Mouse (Mus musculus): Measurements from ENCODE around the gene Tmem254b. TPM values are rescaled to one million over a fixed set of nuclear protein-coding genes. Genes with fewer than 3 reads are reported as not detected.
"Not testable (repeated sequence)": the region's sequence is repeated elsewhere in the genome, so short reads cannot be mapped to it uniquely, and the experiment has no call there.

Gene Tmem254b
- polyA plus RNA-seq (2015; fragmentation: Nextera tagmentation; extraction: Ambion mirVana): 14.4 and 17.2 TPM in 2 replicates

- not testable (repeated sequence) for H3K4me3 ChIP-seq
- peak; percentile 68 for ATAC-seq
Observed at GRCm38 (mm10) chr14:26206926-26207247, at the start of gene Tmem254b. Tmem254b (minus strand) TSS chr14:26207041.

DNA sequence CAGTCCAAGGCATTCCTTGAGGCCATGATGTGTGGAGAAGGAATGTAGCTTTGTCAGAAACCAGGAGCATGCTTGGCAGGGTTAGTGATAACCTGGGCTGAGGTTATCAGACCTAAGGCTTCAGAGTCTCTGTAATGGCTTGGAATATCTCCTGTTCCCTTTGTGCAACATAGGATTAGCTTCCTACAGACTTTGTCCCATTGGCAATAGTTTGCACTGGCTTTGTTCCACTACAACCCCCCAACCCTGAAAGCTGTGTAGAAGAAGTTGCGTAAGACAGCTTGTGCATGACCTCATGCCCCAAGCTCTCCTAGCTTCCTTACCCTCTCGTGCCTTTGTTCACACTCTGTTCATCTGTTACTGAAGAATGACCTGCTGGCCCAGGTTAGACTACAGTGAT, 30.3 kb upstream of the Tmem254b start:
- not testable (repeated sequence) for H3K27ac ChIP-seq; H3K36me3 ChIP-seq (ENCODE audit: poor library complexity, severe bottlenecking); H3K4me2 ChIP-seq; H3K4me3 ChIP-seq; H3K27me3 ChIP-seq; H3K4me1 ChIP-seq; ATAC-seq; H3K9me3 ChIP-seq (replicated peaks); H3K9ac ChIP-seq
- WGBS: no CpG with 5 or more reads among the region's 2 CpGs

More at GRCm38 (mm10) chr14:26206926-26207247, at the start of gene Tmem254b:
- not testable (repeated sequence) for H3K9me3 ChIP-seq (replicated peaks); H3K27ac ChIP-seq; H3K27me3 ChIP-seq; H3K4me2 ChIP-seq; H3K36me3 ChIP-seq (ENCODE audit: poor library complexity, severe bottlenecking); H3K9ac ChIP-seq; H3K4me1 ChIP-seq
- no CpG with 5 or more reads among the region's 10 CpGs for WGBS

DNA sequence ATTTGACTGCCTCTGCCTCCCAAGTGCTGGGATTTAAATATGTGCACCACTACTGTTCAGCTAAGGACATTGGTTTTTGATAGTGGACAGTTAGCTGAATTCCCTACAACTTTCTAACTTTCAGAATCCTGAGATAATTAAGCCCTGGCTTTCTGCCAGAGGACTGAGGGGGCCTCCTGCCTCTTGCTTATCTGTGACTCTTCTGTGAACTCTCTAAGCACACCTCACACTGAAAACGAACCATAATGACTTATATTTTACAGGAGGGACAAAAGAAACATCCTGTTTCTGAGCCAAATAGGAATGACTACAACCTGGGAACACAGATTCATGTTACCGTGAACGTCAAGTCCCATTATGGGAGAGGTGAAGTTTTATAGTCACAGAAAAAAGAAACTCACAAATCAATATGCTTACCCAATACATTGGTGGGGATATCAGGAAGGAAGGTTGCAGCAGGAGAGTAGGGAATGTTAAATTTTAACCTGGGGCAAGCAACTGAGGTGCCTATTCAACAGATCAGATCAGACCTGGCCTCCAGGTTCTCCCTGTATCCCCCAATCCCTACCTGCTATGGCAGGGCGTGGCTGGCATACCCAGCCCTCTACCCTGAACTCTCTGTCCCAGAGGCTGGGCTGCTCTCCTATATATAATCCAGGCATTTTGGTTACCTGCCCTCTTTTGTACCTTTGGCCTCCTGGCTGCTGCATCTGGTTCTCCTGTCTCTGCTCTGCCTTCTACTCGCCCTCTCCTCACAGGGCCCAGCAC, 9.6 kb upstream of the Tmem254b start:
- not testable (repeated sequence) for H3K9me3 ChIP-seq (replicated peaks); H3K27me3 ChIP-seq; H3K4me2 ChIP-seq; H3K27ac ChIP-seq; H3K4me3 ChIP-seq; H3K36me3 ChIP-seq (ENCODE audit: poor library complexity, severe bottlenecking); ATAC-seq; H3K4me1 ChIP-seq; H3K9ac ChIP-seq
- no CpG with 5 or more reads among the region's 5 CpGs for WGBS

- not testable (repeated sequence) for H3K4me2 ChIP-seq; H3K9ac ChIP-seq; H3K27me3 ChIP-seq; H3K4me1 ChIP-seq; H3K9me3 ChIP-seq (replicated peaks); H3K27ac ChIP-seq; H3K36me3 ChIP-seq (ENCODE audit: poor library complexity, severe bottlenecking); H3K4me3 ChIP-seq
- no CpG with 5 or more reads among the region's 44 CpGs for WGBS
- ATAC-seq: peak; percentile 85
Observed at GRCm38 (mm10) chr14:26206197-26206925, 480 bp downstream of the Tmem254b start.

DNA sequence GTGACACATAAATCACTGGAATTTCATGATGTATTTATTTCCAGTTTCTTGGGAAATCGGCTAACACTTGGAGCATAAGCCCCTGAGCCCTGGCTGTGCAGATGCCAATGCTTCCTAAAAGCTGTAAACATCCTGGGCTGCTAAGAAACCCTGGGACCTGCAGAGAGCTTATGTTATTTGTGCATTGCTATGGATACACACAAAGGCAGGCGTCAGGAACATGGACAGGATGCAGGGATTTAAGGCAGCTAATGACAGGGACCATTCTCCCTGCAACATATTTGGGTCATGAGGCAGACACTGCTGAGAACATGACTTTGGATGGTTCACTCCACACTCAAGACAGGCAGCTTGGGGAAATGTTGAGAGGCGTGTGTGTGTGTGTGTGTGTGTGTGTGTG, 9.0 kb downstream of the Tmem254b start:
- not testable (repeated sequence) for ATAC-seq; H3K27me3 ChIP-seq; H3K4me3 ChIP-seq; H3K9me3 ChIP-seq (replicated peaks); H3K4me2 ChIP-seq; H3K27ac ChIP-seq; H3K9ac ChIP-seq; H3K4me1 ChIP-seq; H3K36me3 ChIP-seq (ENCODE audit: poor library complexity, severe bottlenecking)
- no CpG with 5 or more reads among the region's 3 CpGs for WGBS

DNA sequence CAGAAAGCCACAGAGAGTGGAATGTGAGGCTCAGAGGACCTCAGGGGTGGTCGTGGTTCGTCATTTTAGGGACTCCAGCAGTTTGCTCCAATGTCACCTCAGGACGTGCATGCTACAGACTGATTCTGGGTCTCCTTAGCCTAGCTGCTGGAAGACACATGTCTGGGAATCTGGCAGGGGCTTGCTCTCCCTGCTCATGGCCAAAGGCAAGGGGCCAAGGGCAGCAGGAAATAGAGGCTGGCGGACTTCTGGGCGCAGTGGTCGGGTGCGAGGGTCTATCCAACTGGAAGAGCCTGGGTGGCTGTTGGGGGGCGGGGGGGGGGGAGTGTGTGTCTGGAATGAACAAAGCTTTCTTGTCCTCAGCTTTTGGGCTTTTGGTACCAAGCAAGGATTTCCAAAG, 18.5 kb downstream of the Tmem254b start:
- not testable (repeated sequence) for H3K4me2 ChIP-seq; H3K9ac ChIP-seq; H3K4me3 ChIP-seq; ATAC-seq; H3K4me1 ChIP-seq; H3K27me3 ChIP-seq; H3K27ac ChIP-seq; H3K9me3 ChIP-seq (replicated peaks); H3K36me3 ChIP-seq (ENCODE audit: poor library complexity, severe bottlenecking)
- no CpG with 5 or more reads among the region's 8 CpGs for WGBS

GRCm38 (mm10) chr14:26186638-26187037, 20.2 kb downstream of the Tmem254b start:
- not testable (repeated sequence) for H3K4me3 ChIP-seq; H3K4me2 ChIP-seq; H3K9me3 ChIP-seq (replicated peaks); H3K9ac ChIP-seq; H3K27me3 ChIP-seq; H3K4me1 ChIP-seq; H3K27ac ChIP-seq; H3K36me3 ChIP-seq (ENCODE audit: poor library complexity, severe bottlenecking); ATAC-seq
- WGBS: no CpG with 5 or more reads among the region's 9 CpGs

DNA sequence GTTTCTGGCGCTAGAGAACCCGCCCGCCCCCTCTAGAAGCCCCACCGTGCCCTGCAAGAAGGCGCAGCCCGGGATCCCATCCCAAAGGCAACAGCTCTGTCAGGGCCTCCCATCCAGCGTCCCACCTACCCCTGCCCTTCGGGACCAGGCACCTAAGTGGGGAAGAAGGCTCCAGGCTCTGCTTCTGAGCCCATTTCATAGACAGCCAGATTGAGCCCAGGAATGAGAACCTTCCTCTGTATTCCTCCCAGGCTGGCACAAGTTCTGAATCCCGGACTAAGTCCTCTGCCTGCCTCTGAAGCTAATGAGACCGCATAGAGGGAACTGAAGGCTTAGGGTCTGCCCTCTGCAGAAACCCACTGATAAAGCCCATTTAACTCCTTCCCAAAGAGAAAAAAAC, 24.5 kb downstream of the Tmem254b start, which contains the start of gene Plac9b:
Gene Plac9b (minus strand): TSS at position 101 of the 400 bp plus-strand sequence.
- not testable (repeated sequence) for H3K4me1 ChIP-seq; H3K4me2 ChIP-seq; H3K4me3 ChIP-seq; ATAC-seq; H3K36me3 ChIP-seq (ENCODE audit: poor library complexity, severe bottlenecking); H3K9me3 ChIP-seq (replicated peaks); H3K27me3 ChIP-seq; H3K9ac ChIP-seq; H3K27ac ChIP-seq
- no CpG with 5 or more reads among the region's 10 CpGs for WGBS

GRCm38 (mm10) chr14:26181660-26182059, 25.2 kb downstream of the Tmem254b start:
- H3K27ac ChIP-seq; H3K9ac ChIP-seq; H3K36me3 ChIP-seq (ENCODE audit: poor library complexity, severe bottlenecking); ATAC-seq; H3K4me2 ChIP-seq; H3K4me1 ChIP-seq; H3K4me3 ChIP-seq; H3K9me3 ChIP-seq (replicated peaks); H3K27me3 ChIP-seq: not testable (repeated sequence)
- WGBS: no CpG with 5 or more reads among the region's 10 CpGs

DNA sequence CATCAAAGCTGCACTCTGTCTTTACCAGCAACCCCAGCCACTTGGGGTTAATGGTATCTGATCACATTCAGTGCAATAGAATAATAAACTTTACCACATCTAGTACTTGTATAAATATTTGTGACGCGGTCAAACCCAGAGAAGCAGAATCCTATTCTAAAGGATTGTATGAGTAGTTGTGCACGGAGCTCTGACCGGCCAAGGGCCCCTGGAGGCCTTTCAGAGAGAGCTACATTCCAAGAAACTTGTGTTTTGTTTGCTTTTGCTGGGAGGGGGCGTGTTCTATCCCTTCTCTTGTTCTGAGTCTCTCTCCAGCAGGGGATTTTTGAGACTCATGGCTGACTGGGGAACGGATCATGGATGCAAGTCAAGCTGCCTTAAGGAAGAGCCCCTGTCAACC, 31.8 kb downstream of the Tmem254b start:
- H3K27me3 ChIP-seq: not testable (repeated sequence)

DNA sequence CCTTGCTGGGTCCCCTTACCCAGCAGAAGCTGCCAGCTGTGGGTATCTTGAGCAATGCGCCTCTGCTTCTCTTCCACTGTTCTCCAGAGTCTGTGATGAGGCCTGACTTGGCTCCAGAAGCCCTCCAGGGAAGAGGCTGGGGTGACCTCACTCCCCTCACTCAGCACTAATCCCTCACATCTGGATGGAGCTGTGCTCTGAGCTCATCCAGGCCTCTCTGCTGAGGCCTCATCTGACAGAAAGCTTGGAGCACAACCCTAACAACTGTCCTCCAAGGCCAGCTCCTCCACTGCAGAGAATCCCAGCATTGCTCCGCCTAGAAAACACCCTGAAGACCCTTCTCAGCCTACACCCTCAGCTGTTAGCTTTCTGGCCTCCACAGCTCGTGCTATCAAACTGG, 32.9 kb downstream of the Tmem254b start:
- no CpG with 5 or more reads among the region's 3 CpGs for WGBS
- not testable (repeated sequence) for H3K4me1 ChIP-seq; H3K9ac ChIP-seq; H3K27me3 ChIP-seq; H3K4me2 ChIP-seq; H3K27ac ChIP-seq; ATAC-seq; H3K4me3 ChIP-seq; H3K9me3 ChIP-seq (replicated peaks); H3K36me3 ChIP-seq (ENCODE audit: poor library complexity, severe bottlenecking)

More for the DNA sequence above, 31.8 kb downstream of the Tmem254b start:
- H3K9ac ChIP-seq; H3K36me3 ChIP-seq (ENCODE audit: poor library complexity, severe bottlenecking); H3K4me3 ChIP-seq; H3K27ac ChIP-seq; H3K4me2 ChIP-seq; H3K4me1 ChIP-seq; H3K9me3 ChIP-seq (replicated peaks); ATAC-seq: not testable (repeated sequence)
- no CpG with 5 or more reads among the region's 6 CpGs for WGBS

DNA sequence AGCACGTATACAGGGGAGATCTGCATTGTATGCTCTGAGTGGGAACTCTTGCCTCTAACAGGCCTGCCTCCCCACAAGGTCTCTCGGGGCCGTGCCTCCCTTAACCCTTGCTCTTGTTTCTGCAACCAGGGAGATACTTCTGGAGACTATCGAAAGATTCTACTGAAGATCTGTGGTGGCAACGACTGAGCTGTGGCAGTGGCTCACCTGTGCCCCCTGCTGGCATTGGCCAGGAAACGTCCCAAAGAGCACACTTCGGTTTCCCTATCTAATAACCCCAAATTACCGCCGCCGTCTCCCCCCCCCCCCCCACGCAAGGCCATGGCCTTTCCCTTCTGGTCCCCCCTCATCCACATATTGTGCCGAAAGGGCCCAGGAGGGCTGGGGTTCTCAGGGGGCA, 41.6 kb downstream of the Tmem254b start:
- not testable (repeated sequence) for H3K4me3 ChIP-seq; H3K9me3 ChIP-seq (replicated peaks); H3K9ac ChIP-seq; H3K4me2 ChIP-seq; H3K36me3 ChIP-seq (ENCODE audit: poor library complexity, severe bottlenecking); H3K4me1 ChIP-seq; ATAC-seq; H3K27me3 ChIP-seq; H3K27ac ChIP-seq
- WGBS: no CpG with 5 or more reads among the region's 12 CpGs

GRCm38 (mm10) chr14:26162423-26162822, 44.4 kb downstream of the Tmem254b start:
- H3K9ac ChIP-seq; ATAC-seq; H3K4me3 ChIP-seq; H3K4me2 ChIP-seq; H3K4me1 ChIP-seq; H3K27ac ChIP-seq; H3K27me3 ChIP-seq; H3K36me3 ChIP-seq (ENCODE audit: poor library complexity, severe bottlenecking); H3K9me3 ChIP-seq (replicated peaks): not testable (repeated sequence)
- WGBS: no CpG with 5 or more reads among the region's 5 CpGs

Measured in forebrain, embryonic 13.5 days (tissue).